Mouse (Mus musculus) adrenal gland, postnatal 25 days (tissue): ENCODE results near the gene 6820408C15Rik. TPM values are rescaled to one million over a fixed set of nuclear protein-coding genes. Genes with fewer than 3 reads are reported as not detected.

Experiments used
- DNase-seq: peaks from one replicate; pipeline ENCODE4 v3.0.0; 2021; ENCODE audit warnings: mixed read lengths
- total RNA-seq: library from RNA; stranded (reverse); gene quantifications from 2 replicates; pipeline ENCODE4 v1.2.3, GENCODE M21; 2021

Gene 6820408C15Rik
- total RNA-seq, 1 experiment from 2014 or later, result not detected

- peak; percentile 14 for DNase-seq
Measured at GRCm38 (mm10) chr2:152470973-152471372, 55.6 kb downstream of the 6820408C15Rik start.

- no peak for DNase-seq
Measured at GRCm38 (mm10) chr2:152472434-152472833, 57.0 kb downstream of the 6820408C15Rik start.

GRCm38 (mm10) chr2:152476763-152477162, 61.4 kb downstream of the 6820408C15Rik start, which contains the start of gene Defb20:
Gene Defb20 (plus strand): TSS chr2:152477063.
- DNase-seq, result no peak

GRCm38 (mm10) chr2:152480881-152481280, 65.5 kb downstream of the 6820408C15Rik start:
- DNase-seq, result no peak

- DNase-seq, result no peak
Measured at GRCm38 (mm10) chr2:152481726-152482125, 66.3 kb downstream of the 6820408C15Rik start.

GRCm38 (mm10) chr2:152487024-152487423, 71.6 kb downstream of the 6820408C15Rik start:
- no peak for DNase-seq

GRCm38 (mm10) chr2:152490038-152490437, 74.7 kb downstream of the 6820408C15Rik start, which contains the start of gene Defb22:
Gene Defb22 (minus strand): TSS chr2:152490138.
- DNase-seq, result no peak

GRCm38 (mm10) chr2:152493151-152493550, 77.8 kb downstream of the 6820408C15Rik start:
- DNase-seq, result no peak

Other genes starting within 250 kb of the 6820408C15Rik start
- 107 and 109 TPM in 2 replicates for gene Csnk2a1, start 188.7 kb upstream of the 6820408C15Rik start, total RNA-seq
- gene Tbc1d20, start 121.8 kb upstream of the 6820408C15Rik start, total RNA-seq, result 117 and 119 TPM in 2 replicates
- gene Rbck1, start 82.9 kb upstream of the 6820408C15Rik start, total RNA-seq, result 113 and 126 TPM in 2 replicates
- 10.6 and 19.7 TPM in 2 replicates for gene Trib3, start 71.6 kb upstream of the 6820408C15Rik start, total RNA-seq
- gene Nrsn2, start 38.9 kb upstream of the 6820408C15Rik start, total RNA-seq, result 2.1 and 3.2 TPM in 2 replicates
- 17.0 and 22.8 TPM in 2 replicates for gene Sox12, start 17.5 kb upstream of the 6820408C15Rik start, total RNA-seq
- gene Zcchc3, start 560 bp upstream of the 6820408C15Rik start, total RNA-seq, result 7.6 and 8.3 TPM in 2 replicates
- not detected in 2 replicates for gene Defb23, start 49.0 kb downstream of the 6820408C15Rik start, total RNA-seq
- not detected in 2 replicates for gene Defb20, start 61.5 kb downstream of the 6820408C15Rik start, total RNA-seq
- gene Defb22, start 74.6 kb downstream of the 6820408C15Rik start, total RNA-seq, result not detected in 2 replicates
- not detected in 2 replicates for gene Defb26, start 96.1 kb downstream of the 6820408C15Rik start, total RNA-seq
- not detected in 2 replicates for gene Defb28, start 102.7 kb downstream of the 6820408C15Rik start, total RNA-seq
- not detected in 2 replicates for gene Defb29, start 124.5 kb downstream of the 6820408C15Rik start, total RNA-seq
- not detected in 2 replicates for gene Gm17416, start 153.8 kb downstream of the 6820408C15Rik start, total RNA-seq
- gene Defb21, start 157.2 kb downstream of the 6820408C15Rik start, total RNA-seq, result not detected in 2 replicates
- gene Defb19, start 164.7 kb downstream of the 6820408C15Rik start, total RNA-seq, result 0.97 TPM in 1 of 2 replicates, not detected in the other
- not detected in 2 replicates for gene Defb45, start 183.8 kb downstream of the 6820408C15Rik start, total RNA-seq
- 1.0 TPM in 1 of 2 replicates, not detected in the other for gene Defb36, start 188.7 kb downstream of the 6820408C15Rik start, total RNA-seq
- 2.5 TPM in 1 of 2 replicates, not detected in the other for gene Defb25, start 207.5 kb downstream of the 6820408C15Rik start, total RNA-seq
- gene Rem1, start 211.4 kb downstream of the 6820408C15Rik start, total RNA-seq, result 8.1 and 9.0 TPM in 2 replicates